Mouse (Mus musculus) bone marrow macrophage, adult 2 months (primary cell): ENCODE data around the gene Ddb2.

Source experiments
- CTCF ChIP-seq: IDR thresholded peaks from 2 replicates; pipeline ENCODE4 v1.5.1; 2012; ENCODE audit warnings: low read depth, mild to moderate bottlenecking, low read length, moderate library complexity
- POLR2A ChIP-seq: IDR thresholded peaks from 2 replicates; pipeline ENCODE4 v1.6.1; 2012; ENCODE audit warnings: mild to moderate bottlenecking, low read depth, low read length, borderline replicate concordance

GRCm38 (mm10) chr2:91269687-91270133 is 32.9 kb upstream of the Ddb2 start:
- TF ChIP-seq CTCF (no peak), POLR2A (no peak)
